Mouse (Mus musculus): ENCODE data around the gene Macrod2. TPM values are rescaled to one million over a fixed set of nuclear protein-coding genes. Genes with fewer than 3 reads are reported as not detected.

The Macrod2 gene
- polyA plus RNA-seq, 1 experiment from 2014 or later = 19.9 TPM

DNA sequence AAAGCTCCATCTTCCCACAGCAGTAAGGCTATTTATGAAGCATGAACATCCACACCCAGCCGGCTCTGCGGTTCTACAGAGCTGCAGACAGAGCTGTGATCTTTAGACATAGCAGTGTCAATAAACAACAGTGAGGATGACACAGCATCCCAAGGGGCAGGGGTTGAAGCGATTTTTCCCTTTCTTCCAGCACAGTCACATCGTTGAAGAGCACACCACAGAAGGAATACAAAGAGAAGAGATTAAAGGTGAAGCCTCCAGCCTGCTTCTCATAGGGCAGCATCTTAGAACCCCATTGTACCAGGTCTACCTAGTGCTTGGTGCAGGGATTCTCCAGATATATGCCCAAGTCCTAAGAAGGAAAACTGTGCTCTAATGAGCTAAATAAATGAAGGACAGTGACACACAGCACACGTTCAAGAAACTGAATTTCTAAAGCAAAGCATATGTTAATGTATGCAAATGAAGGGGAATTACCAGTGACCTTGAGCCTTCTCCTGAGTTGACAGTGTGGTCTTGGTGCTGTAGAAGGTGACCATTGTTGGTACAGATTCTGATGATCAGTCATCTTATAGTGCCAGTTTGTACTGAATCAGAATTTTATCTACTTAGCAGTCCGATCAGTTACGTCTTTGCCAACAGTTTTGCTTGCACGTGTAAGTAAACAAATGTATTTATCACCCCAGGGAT, 1021.9 kb downstream of the Macrod2 start:
- Histone ChIP-seq H3K4me3 (ENCODE audit: low read depth, low read length) (no peak overlapping the region), H3K27ac (ENCODE audit: low read depth, low read length) (no peak overlapping the region), H3K4me1 (replicated peaks; ENCODE audit: control insufficient read depth, insufficient read depth, low read length) (no peaks in the 10 kb centered on the region), H3K27me3 (replicated peaks; ENCODE audit: control insufficient read depth, insufficient read depth, low read length) (no peaks in the 10 kb centered on the region), H3K9ac (ENCODE audit: low read depth, low read length) (no peak overlapping the region), H3K36me3 (ENCODE audit: control insufficient read depth, insufficient read depth, low read length) (no peaks in the 10 kb centered on the region), H3K4me2 (no peak overlapping the region), H3K9me3 (ENCODE audit: control insufficient read depth, low read length) (no peaks in the 10 kb centered on the region)
- WGBS = 54% methylated on average over 8 of the region's 8 CpGs
- no peak for ATAC-seq (replicated peaks; ENCODE audit: low FRiP score)
- DNase-seq (ENCODE audit: low spot score) = no peak

DNA sequence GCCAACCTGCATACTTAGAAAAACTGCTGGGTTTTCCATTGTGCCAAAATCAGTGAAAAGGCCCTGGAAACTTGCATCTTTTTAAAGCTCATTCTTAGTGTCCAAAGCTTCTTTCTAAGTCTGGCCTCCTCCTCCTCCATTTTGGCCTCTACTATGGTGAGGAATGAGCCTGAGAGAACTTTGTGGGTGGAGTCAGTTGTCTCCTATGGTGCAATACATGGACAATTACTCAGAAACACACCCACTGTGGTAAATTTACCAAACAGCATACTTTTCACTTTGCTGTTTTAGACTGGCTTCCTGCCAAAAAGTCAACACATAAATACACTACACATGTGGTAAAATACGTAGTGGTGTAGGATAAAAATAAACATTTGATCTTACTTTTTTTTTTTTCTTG, 1024.7 kb downstream of the Macrod2 start:
- no peak for ATAC-seq (replicated peaks; ENCODE audit: low FRiP score)

DNA sequence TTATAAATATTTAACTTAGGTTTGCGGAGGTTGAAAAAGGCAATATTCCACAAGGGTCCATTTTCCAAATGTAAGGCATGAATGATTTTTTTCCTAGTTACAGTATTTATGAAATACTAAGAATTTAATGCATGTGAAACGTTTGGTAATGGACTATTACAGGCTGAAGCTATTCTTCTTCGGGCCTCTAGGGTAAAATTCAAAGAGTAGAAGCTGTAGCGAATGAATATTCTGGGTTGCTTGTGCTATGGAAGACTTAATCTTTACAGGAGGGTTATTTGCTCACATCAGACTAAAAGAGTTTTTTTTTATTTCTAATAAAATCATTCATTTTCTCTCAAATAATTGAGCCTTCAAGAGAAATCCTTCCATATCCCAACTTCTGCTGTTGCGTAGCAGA, 1039.0 kb downstream of the Macrod2 start:
- Histone ChIP-seq H3K27ac (ENCODE audit: low read depth, low read length) (no peak overlapping the region), H3K36me3 (ENCODE audit: control insufficient read depth, insufficient read depth, low read length) (no peaks in the 10 kb centered on the region), H3K27me3 (replicated peaks; ENCODE audit: control insufficient read depth, insufficient read depth, low read length) (no peaks in the 10 kb centered on the region), H3K4me2 (no peak overlapping the region), H3K4me1 (replicated peaks; ENCODE audit: control insufficient read depth, insufficient read depth, low read length) (no peaks in the 10 kb centered on the region), H3K9ac (ENCODE audit: low read depth, low read length) (no peak overlapping the region), H3K9me3 (ENCODE audit: control insufficient read depth, low read length) (no peaks in the 10 kb centered on the region), H3K4me3 (ENCODE audit: low read depth, low read length) (no peak overlapping the region)
- 78% methylated on average over 5 of the region's 5 CpGs for WGBS
- no peak for DNase-seq (ENCODE audit: low spot score)
- no peak for ATAC-seq (replicated peaks; ENCODE audit: low FRiP score)

More for the DNA sequence above, 1024.7 kb downstream of the Macrod2 start:
- H3K4me2 ChIP-seq = no peak overlapping the region
- 73% methylated on average over 1 of the region's 1 CpGs for WGBS
- H3K4me3 ChIP-seq (ENCODE audit: low read depth, low read length) = no peak overlapping the region
- no peak overlapping the region for H3K27ac ChIP-seq (ENCODE audit: low read depth, low read length)
- DNase-seq (ENCODE audit: low spot score) = no peak
- no peaks in the 10 kb centered on the region for H3K4me1 ChIP-seq (replicated peaks; ENCODE audit: control insufficient read depth, insufficient read depth, low read length)
- H3K27me3 ChIP-seq (replicated peaks; ENCODE audit: control insufficient read depth, insufficient read depth, low read length) = no peaks in the 10 kb centered on the region
- no peak overlapping the region for H3K9ac ChIP-seq (ENCODE audit: low read depth, low read length)
- H3K36me3 ChIP-seq (ENCODE audit: control insufficient read depth, insufficient read depth, low read length) = no peaks in the 10 kb centered on the region
- H3K9me3 ChIP-seq (ENCODE audit: control insufficient read depth, low read length) = no peaks in the 10 kb centered on the region

DNA sequence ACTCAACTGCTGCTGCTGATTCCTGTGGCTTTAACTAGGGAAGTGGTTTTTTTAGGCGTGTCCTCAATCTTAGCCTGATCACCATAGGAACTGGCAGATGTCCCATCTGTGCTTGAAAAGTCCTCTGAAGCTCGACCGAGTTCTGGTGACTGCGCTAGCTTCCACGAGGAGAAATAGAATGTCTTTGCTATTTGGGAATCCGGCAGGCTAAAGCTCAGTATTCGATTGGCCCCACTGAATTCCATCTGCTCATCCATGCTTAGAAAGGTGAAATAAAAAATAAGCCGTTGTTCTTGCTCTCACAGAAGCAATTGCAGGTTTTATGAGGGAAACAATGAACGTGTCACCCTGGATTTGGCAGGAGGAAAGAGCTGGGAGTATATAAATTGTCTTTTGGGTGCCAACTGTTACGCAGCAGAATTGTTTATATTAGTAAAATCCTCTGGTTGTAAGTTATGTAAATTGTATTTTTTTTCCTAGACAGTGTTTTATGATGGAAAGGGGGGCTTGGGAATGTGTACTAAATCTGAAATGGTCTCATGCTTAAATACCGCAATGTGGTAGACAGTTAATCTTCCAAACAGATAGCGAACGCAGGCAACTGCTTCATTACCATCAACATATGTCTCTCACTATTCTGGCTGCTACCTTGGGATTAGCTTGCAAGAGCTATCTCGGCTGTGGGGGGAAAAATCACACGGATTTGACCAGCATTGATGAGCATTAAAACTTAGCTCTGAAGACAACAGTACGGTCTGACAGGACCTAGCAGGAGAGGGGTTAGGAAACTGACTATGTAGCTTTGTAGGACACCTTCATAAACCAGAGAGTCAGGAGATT, 1039.8 kb downstream of the Macrod2 start:
- Histone ChIP-seq H3K4me2 (no peak overlapping the region), H3K36me3 (ENCODE audit: control insufficient read depth, insufficient read depth, low read length) (no peaks in the 10 kb centered on the region), H3K27ac (ENCODE audit: low read depth, low read length) (no peak overlapping the region), H3K27me3 (replicated peaks; ENCODE audit: control insufficient read depth, insufficient read depth, low read length) (no peaks in the 10 kb centered on the region), H3K4me1 (replicated peaks; ENCODE audit: control insufficient read depth, insufficient read depth, low read length) (no peaks in the 10 kb centered on the region), H3K9ac (ENCODE audit: low read depth, low read length) (no peak overlapping the region), H3K4me3 (ENCODE audit: low read depth, low read length) (no peak overlapping the region), H3K9me3 (ENCODE audit: control insufficient read depth, low read length) (no peaks in the 10 kb centered on the region)
- ATAC-seq (replicated peaks; ENCODE audit: low FRiP score) (no peak), DNase-seq (ENCODE audit: low spot score) (no peak)
- 68% methylated on average over 16 of the region's 16 CpGs for WGBS

DNA sequence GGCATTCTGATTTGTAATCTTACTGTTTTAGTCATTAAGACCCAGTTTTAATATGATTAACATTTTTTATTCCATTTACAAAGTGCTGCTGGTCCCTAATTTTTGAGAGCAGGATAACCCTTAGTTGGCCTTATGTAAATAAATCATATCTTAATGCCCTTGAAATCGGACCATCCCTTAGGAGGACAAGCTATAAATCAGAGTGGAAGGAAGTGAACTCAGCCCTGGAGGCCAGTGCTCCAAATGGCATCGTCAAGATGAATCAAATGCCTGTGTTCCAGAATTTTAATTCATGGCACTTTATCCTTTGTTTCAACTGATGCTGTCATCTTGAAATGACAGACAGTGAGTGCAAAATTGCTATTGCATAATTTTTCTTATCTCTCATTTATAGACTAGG, 1046.8 kb downstream of the Macrod2 start:
- no peak for ATAC-seq (replicated peaks; ENCODE audit: low FRiP score)
- no peak overlapping the region for H3K4me3 ChIP-seq (ENCODE audit: low read depth, low read length)
- no peak overlapping the region for H3K27ac ChIP-seq (ENCODE audit: low read depth, low read length)
- no peaks in the 10 kb centered on the region for H3K36me3 ChIP-seq (ENCODE audit: control insufficient read depth, insufficient read depth, low read length)
- no peaks in the 10 kb centered on the region for H3K4me1 ChIP-seq (replicated peaks; ENCODE audit: control insufficient read depth, insufficient read depth, low read length)
- no peaks in the 10 kb centered on the region for H3K27me3 ChIP-seq (replicated peaks; ENCODE audit: control insufficient read depth, insufficient read depth, low read length)
- H3K4me2 ChIP-seq = no peak overlapping the region
- WGBS = 48% methylated on average over 2 of the region's 2 CpGs
- DNase-seq (ENCODE audit: low spot score) = no peak
- H3K9ac ChIP-seq (ENCODE audit: low read depth, low read length) = no peak overlapping the region
- H3K9me3 ChIP-seq (ENCODE audit: control insufficient read depth, low read length) = no peaks in the 10 kb centered on the region

DNA sequence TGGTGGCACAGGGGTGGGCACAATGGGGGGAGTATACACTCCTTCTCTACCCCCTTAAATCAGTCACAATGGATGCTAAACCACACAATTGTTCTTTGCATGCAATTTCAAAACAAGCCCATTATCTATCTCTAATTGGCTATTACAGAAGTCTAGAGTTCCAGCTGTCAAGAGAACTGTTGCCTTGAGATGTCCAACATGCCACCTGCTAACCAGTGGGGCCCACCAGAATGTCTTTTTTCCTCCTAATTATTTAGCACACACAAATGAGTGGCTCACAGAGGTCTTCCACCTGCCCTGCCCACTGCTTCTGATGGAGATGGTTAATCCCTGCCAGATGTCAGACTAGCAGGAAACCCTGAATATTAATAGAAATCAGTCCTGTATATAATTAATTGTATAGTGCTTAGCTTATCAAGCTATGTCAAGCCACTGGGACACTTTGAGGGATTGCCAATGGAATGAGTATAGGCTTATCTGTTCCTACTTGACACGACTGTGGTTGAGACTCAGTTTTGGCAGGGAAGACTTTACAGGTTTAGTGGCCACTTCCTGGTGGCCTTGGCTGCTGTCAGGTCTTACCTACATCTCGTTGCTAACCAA, 1054.1 kb downstream of the Macrod2 start:
- H3K9ac ChIP-seq (ENCODE audit: low read depth, low read length) = no peak overlapping the region
- no peaks in the 10 kb centered on the region for H3K9me3 ChIP-seq (ENCODE audit: control insufficient read depth, low read length)
- H3K4me2 ChIP-seq = no peak overlapping the region
- ATAC-seq (replicated peaks; ENCODE audit: low FRiP score) (no peak), DNase-seq (ENCODE audit: low spot score) (no peak)
- H3K4me3 ChIP-seq (ENCODE audit: low read depth, low read length) = no peak overlapping the region
- H3K4me1 ChIP-seq (replicated peaks; ENCODE audit: control insufficient read depth, insufficient read depth, low read length) = no peaks in the 10 kb centered on the region
- no peak overlapping the region for H3K27ac ChIP-seq (ENCODE audit: low read depth, low read length)
- WGBS = 43% methylated on average over 2 of the region's 2 CpGs
- no peaks in the 10 kb centered on the region for H3K36me3 ChIP-seq (ENCODE audit: control insufficient read depth, insufficient read depth, low read length)
- H3K27me3 ChIP-seq (replicated peaks; ENCODE audit: control insufficient read depth, insufficient read depth, low read length) = no peaks in the 10 kb centered on the region

DNA sequence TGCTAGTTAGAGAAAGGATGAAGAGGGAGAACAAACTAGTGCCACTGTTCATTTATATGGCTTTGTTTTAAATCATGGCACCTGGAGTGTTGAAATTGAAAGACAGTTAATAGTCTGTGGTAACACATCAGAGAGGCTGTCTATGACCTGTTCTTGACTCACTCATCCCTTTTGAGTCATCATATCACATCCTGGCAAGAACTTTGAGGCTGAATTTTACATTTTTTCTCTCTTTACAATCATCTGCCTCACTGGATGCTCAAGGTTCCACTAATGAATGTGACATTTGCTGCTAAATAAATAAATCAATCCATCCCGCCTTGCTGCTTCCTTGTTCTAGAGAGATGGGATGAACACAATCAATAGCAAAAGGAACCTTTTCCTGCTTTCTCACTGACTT, 1068.8 kb downstream of the Macrod2 start:
- ATAC-seq (replicated peaks; ENCODE audit: low FRiP score) (no peak), DNase-seq (ENCODE audit: low spot score) (no peak)
- no peaks in the 10 kb centered on the region for H3K4me1 ChIP-seq (replicated peaks; ENCODE audit: control insufficient read depth, insufficient read depth, low read length)
- H3K9ac ChIP-seq (ENCODE audit: low read depth, low read length) = no peak overlapping the region
- no peak overlapping the region for H3K27ac ChIP-seq (ENCODE audit: low read depth, low read length)
- WGBS = 86% methylated on average over 1 of the region's 1 CpGs
- no peaks in the 10 kb centered on the region for H3K36me3 ChIP-seq (ENCODE audit: control insufficient read depth, insufficient read depth, low read length)
- H3K27me3 ChIP-seq (replicated peaks; ENCODE audit: control insufficient read depth, insufficient read depth, low read length) = no peaks in the 10 kb centered on the region
- no peak overlapping the region for H3K4me2 ChIP-seq
- no peaks in the 10 kb centered on the region for H3K9me3 ChIP-seq (ENCODE audit: control insufficient read depth, low read length)
- H3K4me3 ChIP-seq (ENCODE audit: low read depth, low read length) = no peak overlapping the region

DNA sequence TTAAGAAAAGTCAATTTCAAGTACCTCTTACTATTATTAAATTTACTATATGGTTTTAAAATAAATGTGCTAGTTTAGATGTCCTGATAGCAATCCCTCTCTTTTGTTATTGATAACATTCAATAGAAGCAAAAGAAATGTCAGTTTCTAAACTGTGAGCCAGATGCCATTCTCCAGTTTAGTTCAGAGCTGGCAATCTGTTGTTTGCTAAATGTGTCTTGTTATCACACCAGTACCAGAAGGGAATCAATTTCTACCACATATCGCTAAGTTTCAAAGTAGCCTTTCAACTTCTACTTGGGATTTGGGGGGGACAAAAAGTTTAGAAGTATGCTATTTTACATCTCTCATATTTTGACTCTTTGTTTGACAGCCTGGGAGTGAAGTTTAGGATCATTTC, 1077.7 kb downstream of the Macrod2 start:
- no peak overlapping the region for H3K9ac ChIP-seq (ENCODE audit: low read depth, low read length)
- 73% methylated on average over 1 of the region's 1 CpGs for WGBS
- no peaks in the 10 kb centered on the region for H3K4me1 ChIP-seq (replicated peaks; ENCODE audit: control insufficient read depth, insufficient read depth, low read length)
- H3K4me3 ChIP-seq (ENCODE audit: low read depth, low read length) = no peak overlapping the region
- H3K27me3 ChIP-seq (replicated peaks; ENCODE audit: control insufficient read depth, insufficient read depth, low read length) = no peaks in the 10 kb centered on the region
- H3K9me3 ChIP-seq (ENCODE audit: control insufficient read depth, low read length) = no peaks in the 10 kb centered on the region
- no peak for DNase-seq (ENCODE audit: low spot score)
- H3K4me2 ChIP-seq = no peak overlapping the region
- ATAC-seq (replicated peaks; ENCODE audit: low FRiP score) = no peak
- no peak overlapping the region for H3K27ac ChIP-seq (ENCODE audit: low read depth, low read length)
- H3K36me3 ChIP-seq (ENCODE audit: control insufficient read depth, insufficient read depth, low read length) = no peaks in the 10 kb centered on the region
